Mouse (Mus musculus) cerebellum, postnatal 14 days (tissue): ENCODE results near the gene Ebf3.

ENCODE experiments used
- DNase-seq, 2 experiments: peaks; one replicate each; pipeline ENCODE4 v3.0.0; 2021; ENCODE audit warnings: mixed read lengths in 2 of 2

The Ebf3 gene

DNA sequence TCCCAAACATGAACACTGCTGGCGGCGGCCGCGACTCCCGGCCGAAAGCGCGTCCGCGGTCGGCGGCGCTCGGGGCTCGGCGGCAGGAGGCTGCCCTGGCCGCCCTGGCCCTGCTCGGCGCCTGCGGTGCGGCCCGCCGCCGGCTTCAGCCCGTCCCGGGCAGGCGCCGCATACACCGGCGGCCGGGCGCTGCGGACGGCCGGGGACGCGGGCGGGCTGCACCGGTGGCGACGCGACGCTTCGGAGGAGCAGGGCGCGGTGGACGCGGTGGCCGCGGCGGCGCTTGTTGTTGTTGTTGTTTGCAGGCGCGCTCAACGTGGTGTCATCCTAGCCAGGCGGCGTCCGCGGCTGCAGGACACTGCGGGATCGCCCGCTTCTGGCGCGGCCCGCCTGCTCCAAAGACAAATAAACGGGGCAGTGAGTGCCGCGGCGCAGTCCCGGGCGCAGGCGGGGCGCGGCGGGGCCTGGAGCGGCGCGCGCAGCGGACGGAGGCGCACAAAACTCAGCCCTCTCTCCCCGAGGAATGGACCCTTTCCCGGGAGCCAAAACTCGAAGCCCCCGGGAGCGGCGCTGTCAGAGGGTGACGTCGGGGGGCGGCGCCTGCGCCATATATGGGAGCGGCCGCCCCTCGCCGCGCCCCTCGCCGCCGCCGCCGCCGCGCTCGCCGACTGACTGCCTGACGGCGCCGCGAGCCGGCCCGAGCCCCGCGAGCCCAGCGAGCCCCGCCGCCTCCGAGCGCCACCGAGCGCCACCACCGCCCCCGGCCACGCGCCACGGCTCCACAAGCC, at the start of gene Ebf3:
Ebf3 (minus strand) TSS at position 542 of the 788 bp plus-strand sequence.
- DNase-seq: peak; percentile 82 to 85

DNA sequence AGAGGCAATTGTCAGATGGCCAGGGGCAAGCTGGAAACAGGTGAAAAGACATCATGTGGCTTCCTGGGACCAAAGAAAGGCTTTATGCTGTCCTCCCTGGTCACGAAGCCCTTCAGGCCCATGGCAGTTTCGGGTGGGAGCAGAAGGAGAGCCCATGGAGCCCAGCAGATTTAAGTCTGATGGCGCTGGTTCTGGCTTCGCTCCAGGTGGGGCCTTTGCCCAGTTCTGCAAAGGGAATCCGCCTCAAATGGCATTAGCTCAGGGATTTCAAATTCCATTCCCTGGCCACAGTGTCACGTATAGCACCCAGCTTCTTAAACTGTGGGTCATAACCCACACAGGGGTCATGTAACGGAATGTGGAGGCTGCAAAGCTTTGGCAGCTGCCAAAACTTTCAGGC, 32.6 kb upstream of the Ebf3 start:
- peak in 1 of 2 experiments; percentile 39 for DNase-seq

DNA sequence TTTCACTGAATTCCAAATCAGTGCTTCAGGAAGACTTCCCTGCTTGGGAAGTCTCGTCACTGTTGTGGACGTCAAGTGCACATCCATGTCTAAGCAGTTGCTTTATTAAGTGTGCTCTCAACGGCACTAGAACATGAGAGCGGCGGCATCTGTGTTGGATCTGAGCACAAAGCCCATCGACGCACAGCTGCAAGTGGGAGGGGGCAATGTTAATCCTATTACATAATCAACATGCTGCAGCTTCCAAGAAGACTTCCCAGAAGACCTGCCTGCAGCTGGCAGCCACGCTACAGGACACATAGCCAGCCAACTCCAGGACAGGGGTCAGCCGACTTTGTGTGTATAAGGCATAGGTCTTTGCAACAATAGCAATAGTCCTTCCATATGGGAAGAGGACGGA, 31.8 kb upstream of the Ebf3 start:
- DNase-seq: no peak

DNA sequence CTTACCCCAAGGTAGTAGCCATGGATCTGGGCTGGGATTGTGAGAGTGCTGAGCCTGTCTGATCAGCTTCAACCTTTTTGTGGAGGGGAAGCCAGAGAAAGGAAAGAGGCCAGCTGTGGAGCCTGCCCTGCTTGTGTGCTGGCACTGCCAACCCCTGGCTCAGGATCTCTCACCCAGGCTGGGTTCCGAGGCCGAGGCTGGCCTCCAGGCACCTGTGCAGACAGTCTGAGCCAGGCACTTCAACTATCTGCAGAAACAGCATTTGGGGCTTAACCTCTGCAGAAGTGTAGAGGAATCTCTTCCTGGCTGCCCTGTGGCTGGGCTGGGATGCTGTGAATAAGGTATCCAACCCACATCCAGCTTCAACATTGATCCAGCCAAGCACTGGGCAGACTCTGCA, 19.7 kb upstream of the Ebf3 start:
- no peak for DNase-seq

DNA sequence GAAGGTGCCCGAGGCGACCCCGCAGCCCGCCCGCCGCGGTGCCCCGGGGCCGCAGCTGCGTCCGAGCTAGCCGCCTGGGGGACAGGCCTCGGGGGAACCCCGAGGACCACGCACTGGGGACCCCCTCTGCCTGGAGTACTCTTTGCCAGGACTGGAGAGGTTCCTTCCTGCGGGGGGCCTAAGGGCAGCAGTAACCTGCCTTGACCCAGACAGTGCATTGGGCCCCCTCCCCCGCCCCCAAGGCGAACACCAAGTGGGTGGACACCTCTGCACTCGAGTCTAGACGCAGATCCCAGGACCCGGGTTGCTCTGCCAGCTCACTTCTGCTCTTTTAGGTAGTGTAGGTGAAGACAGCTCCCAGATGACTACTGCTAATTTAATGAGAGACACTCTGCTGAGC, 8.7 kb upstream of the Ebf3 start:
- DNase-seq: no peak

DNA sequence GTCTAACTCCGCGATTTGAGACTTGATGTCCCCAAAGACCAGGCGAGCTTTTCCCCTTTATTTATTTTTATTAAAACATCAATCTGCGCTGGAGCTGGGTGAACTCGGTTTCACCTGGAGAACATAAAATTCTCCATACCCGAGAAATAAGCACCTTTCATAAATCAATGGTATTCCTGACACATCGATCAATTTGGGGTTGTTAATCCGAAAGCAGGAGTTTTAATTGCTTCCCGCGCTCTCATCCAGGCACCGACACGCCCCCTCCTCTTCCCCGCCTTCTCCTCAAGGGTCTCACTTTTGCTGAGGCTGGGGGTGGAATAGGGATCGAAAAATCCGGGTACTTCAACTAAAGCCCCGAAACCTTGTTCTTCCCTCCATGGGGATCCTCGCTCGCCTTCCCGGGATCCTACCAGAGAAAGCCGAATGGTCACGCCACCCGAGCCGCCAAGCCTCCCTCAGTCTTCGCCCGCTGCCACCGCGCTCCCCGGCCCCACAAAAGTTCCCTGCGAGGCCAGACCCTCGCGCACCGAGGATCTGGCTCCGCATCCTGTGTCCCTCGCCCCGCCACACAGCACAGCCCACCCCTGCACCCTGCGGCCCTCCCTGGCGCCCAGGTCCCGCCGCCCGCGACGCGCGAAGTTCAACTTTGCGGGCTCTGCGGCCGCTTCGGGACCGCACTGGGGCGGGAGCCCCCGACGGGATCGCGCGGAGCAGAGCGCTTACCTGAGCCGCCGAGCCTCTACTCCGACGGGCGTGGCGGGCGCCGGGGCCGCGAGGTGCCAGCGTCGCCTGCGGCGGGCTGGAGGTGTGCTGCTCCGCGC, 7.9 kb upstream of the Ebf3 start:
- peak in 1 of 2 experiments; percentile 11 for DNase-seq

DNA sequence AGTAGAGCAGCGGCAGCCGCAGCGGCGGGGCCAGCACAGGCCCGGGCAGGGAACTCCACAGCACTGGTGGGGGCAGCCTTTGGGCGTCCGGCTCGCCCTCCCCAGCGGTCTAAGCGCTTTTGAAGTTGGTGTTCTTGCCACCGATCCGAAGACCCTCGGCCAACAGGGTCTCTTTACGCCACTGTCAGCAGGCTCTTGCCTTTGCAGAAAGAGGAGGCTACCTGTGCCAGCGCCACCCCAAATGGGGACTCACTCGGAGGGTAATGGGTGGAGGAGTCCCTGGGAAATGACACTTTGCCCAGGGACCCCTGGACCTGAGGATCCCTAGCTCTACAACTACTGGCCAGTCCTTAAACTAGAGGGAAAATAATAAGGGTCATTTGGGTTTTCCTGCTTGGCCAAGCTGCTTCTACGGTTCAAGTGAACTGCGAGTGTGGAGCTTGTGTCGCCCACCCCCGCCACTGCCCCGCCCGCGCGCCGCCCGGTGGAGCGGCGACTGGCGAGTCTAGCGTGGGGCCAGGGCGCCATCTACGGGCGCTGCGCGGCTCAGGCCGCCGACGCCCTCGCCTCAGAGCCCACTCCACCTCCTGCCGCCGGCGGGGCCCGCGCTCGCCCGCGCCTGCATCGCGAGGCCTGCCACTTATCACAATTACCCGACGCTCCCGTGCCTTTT, 7.0 kb upstream of the Ebf3 start:
- peak; percentile 79 for DNase-seq

DNA sequence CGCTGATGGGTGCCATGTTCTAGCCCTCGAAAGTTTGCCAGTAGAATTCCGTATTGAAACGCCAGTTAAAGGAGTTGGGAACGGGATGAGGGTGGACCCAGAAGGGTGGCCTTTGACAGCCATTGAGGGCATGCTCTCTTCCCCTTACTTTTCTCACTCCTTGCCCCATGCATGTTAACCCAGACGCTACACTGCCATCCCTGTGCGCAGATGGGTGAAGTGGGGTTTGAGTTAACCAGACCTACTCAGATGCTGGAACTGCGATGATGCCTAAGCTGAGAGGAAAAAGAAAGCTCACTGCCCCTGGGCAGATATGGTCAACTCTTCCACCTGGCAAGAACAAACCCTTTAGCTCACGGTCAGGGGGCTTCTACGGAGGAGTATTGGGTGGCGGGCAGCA, 6.1 kb upstream of the Ebf3 start:
- no peak for DNase-seq

DNA sequence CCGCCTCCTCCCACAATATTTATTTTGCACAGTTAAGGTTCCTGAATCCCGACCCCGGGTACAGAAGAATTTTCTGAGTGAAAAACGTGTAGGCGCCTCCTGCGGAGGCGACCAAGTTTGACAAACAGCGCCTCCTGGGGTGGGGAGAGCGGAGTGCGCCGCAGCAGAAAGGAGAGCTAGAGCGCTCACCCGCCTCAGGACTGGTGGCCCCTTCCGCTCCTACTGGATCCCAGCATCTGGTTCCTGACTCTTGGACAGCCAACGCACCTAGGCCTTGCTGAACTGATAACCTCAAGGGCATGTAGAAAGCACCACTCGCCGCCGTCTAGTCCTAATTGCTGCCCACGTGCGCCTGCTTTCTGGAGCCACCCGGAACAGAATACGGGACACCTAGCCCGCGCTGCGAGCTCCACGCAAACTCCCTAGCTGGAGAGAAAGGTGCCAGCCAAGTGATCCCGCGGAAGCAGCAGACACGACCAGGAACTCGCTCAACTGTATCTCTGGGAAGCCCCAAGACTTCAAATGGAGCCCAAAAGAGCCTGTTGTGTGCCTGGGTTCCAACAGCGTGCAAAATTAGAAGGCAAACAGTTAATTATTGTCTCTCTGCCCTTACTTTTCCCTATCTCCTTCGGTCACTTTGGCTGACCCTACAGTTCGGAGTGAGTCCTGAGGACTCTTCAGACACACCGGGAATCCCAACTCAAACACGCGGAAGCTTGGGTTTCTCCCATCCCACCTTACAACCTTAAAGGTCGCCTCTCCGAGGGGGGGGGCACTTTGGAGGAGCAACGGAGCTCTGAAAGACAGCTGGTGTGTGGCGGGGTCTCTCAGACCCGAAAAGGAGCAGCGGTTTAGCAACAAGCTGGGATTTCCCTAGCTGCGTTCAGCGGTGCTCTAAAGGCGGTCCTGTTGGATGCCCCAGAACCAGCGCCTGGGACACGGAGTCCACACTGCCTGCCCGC, 5.0 kb upstream of the Ebf3 start:
- peak; percentile 42 to 63 for DNase-seq

DNA sequence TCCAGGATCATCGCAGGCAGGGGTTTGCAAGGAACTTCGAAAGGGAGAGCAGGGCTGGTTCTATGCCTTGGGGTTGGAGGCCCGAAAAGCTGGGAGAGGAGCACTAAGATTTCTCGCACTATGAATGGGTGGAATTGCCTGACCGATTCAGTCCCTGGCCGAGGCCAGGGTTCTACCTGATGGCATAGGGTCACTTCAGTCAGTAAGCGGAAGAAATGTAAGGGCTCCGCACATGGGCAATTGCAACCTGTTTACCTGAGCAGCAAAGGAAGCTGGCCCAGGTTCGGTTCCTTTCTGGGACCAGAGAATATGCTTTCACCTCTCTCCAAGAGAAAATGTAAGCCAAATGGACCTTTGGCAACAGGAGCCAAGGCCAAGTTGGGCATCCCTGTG, 4.1 kb upstream of the Ebf3 start:
- DNase-seq: no peak

DNA sequence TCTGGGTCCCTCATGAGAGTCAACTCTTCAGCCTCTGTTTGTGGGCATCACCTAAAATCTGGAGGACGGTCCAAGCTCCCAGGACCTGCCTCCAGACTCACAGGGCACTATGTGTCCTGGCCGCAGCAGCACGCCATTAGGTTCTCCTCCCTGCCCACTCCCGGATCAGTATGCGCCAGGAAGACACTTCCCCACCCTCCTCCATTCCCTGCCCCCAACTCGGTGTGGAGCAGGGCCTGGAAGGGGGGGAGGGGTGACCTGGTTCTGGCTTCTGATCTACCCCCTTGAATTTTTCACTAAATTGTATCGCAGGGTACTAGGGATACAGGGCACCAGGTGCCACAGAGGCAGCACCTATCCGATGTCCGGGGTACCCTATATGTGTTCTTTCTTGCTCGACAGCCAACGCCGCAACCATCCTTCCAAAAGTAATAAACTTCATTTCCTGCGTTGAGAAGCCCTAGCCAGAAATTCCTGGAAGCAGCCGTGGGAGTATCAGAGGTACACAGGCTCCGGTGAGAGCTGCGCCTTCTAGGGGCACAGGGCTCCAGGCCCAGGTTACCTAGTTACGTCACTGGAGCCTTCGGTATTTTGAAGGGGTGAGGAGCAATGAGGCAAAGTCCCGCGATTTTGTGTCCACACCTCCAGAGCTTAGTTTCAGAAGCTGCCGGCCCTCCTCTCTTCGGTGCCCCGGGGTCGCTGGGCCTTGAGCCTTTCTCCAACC, 3.6 kb upstream of the Ebf3 start:
- no peak for DNase-seq

DNA sequence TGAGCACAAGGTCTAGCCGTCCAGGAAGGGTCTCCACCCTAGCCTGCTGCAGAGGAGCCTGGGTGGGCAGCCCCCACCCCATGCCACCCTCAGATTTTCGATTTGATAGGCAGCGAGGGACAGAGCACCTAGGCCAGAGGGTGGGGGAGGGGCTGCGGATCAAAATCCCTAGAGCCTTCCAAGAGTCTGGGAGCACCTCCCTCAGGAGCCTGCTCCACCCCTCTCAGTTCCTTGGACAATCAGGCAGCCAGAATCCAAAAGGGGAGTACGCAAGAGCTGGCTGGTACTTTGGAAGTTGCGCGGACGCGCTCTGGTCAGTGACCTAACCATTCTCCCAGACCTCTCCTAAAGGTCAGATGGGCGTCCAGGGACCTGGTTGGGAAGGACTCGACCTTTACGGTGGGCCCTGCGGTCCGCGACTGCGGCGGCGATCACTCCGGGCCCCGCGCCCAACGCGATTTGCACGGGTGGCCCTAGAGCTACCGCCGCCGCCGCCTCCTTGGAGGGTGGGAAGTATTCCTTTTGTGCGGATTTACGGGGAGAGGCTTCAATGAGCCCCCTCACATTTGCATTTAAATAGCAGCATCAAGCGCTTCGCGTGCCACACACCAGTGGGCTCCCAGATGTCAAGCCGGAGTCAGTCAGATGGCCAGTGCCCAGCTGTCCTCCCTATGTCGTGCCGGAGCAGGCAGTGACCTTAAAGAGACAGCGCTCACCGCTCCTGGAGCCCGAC, 2.8 kb upstream of the Ebf3 start:
- DNase-seq: peak in 1 of 2 experiments; percentile 28

DNA sequence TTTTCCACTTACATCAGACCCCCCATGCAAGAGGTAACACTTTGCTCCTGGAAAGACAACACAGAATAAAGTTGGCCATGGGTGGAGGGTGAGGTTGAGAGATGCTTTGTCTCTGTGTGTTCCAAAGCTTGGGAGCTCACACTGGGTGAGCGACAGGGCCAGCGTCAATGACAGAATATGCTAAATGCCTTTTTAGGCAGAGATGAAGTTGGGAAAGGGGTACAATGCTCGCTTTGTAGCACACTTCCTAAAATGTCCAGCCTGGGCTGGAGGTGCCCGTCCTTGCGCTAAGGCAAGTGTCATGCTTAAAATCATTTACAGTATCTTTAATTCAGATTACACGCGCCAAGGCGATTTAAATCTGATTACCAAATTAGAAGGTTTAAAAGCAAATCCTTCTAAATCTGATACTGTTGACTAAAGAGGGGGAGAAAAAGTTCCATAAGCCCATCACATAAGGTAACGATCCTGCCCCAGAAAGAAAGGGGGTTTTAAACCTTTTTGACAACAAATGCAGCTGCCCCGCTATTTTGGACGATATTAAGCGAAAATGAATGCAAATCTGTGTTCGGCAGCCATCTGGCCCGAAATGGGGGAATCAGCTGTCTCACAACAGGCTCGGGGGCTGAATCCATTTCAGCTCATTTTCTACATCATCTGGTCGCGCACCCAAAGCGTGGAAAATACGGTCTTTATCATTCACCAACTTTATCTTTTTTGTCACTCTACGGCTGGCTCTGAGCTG, 2.1 kb upstream of the Ebf3 start:
- peak in 1 of 2 experiments; percentile 30 for DNase-seq

DNA sequence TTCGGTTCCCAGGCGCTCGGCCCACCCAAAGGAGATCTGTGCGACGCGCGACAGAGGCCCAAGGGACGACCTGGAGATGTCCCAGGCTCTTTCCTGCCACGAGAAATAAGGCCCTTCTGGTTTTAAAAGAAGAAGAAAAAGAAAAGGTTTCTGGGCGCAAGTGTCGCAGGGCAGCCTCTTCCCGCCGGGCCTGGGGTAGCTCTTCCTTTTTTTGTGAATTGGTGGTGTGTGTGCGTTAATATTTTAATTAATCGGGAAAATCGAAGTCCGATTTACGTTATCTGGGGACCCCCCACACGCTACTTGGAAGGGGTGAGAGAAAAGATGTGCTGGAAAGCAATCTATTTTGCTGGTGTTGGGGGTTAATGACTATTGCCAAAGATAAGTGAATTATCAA, 1.3 kb upstream of the Ebf3 start:
- no peak for DNase-seq

DNA sequence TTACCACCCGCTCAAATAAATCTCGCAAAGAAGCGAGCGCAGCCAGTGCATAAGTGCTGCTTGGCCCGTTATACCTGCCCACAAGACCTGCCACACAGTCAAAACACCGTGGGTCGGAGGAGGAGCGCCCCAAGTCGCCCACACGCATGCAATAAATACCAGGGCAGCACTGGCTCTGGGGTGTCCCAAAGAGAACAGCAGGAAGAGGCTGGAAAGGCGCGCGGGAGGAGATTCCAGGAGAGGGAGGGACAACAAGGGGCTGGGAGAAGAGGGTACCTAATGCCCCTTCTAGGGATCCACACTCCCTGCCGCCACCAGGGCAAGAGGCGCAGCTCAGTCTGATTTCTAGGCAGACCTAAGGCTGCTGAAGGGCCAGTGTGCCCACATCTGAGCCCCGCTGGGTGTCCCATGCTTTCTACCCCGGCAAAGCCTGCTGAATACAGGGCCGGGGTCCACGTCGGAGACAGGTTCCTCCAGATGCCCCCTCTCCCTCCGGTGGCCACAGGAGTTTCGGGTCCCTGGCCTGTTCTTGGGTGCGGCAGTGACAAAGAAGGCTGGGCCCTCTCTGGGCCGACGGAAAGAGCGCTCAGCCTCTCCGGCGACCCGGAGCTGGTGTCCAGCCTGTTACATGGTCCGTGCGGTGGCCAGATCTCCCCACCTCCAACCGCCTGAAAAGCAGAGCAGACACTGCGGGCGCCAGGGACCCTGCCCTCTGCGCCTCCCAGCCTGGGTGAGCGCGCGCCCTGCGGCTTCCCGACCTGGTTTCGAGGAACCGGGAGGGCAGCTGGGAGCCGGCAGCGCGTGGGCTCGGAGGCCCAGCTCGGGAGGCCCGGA, 682 bp upstream of the Ebf3 start:
- peak in 1 of 2 experiments; percentile 35 for DNase-seq

DNA sequence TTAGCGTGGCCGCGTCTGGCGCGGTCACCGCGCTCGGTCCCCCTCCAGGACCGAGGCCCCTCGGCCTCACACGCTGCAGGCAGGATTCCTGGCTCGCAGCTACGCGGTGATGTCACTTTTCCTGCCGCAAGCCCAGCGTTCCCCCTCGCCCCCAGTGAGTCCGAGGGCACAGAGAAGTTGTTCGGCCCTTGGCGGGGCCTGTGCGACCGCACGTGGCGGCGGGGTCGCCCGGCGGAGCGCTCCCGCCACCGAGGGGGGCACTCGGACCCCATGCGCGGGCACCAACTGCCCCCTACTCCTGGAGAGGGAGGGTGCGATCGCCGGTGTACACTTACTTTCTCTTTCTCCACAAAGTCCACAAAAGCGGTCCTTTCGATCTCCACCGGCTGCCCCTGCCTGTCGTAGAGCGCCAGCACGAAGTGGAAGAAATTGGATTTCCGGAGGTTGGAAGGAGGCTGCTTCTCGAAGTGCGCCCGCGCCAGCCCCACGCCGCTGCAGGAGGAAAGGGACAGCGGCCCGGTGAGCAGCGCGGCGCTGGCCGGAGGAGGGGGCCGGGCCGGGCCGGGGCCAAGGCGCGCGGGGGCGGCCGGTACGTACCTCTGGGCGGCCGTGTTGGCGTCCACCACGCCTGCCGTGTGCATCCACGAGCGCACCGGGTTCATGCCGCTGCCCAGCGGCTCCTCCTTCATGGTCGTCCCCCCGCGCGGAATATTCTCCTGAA, 902 bp downstream of the Ebf3 start:
- peak; percentile 42 to 45 for DNase-seq

DNA sequence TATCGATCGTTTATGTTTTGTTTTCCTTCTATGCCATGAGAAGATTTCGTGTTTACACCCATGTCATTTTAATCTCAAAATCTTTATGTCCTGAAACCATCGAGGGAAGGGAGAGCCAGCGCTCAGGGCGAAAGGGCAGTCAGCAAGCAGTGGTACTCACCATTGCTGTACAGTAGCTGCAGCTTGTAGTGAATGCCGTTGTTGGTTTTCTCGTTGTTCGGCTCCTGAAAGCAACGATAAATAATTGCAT, 1.4 kb downstream of the Ebf3 start:
- DNase-seq: no peak

DNA sequence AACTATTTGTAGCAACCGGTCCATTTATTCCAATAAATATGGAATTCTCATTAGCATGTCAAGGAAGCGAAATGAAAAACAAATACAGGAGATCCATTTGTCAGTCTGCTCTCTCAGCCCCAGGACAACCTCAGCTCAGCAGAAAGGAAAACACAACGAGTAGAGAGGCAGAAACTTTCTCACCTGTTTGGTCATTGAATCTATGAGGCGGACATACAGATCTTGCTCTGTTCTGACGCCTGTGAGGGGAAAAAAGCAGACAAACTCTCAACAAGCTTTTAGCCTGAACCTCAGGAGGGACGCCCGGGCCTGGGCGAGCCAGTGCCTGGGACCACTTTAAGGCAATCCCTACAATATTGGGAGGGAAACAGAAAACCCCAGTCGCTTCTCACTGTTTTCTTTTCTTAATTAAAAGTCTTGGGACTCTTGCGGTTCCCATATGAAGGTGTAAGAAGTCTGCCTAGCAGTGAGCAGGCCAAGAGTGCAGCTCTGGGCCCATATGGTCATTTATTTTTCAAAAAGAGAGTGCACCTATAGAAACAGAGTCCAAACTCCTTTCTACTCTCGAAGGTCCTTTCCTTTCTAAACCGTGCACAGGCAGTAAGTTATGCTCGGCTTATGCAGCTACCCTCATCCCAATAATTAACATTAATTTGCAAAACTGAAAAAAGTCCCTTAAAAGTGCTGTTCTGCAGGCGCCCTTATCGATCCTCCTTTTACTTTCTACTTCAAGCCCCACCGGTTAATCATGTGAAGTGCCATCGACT, 1.9 kb downstream of the Ebf3 start:
- peak in 1 of 2 experiments; percentile 26 for DNase-seq
